Mouse (Mus musculus): Measurements from ENCODE around the gene Aqp6.

- TF ChIP-seq CTCF (IDR thresholded peaks at IDR 0.05; ENCODE audit: low read depth, low read length) (no peak), GATA1 (IDR thresholded peaks at IDR 0.05; ENCODE audit: borderline replicate concordance, low read length) (no peak)
Measured at GRCm38 (mm10) chr15:99601823-99602120, 572 bp downstream of the Aqp6 start.

Data from G1E (cell line).